Mouse (Mus musculus): Measurements from ENCODE around the gene Olfr1313. TPM values are rescaled to one million over a fixed set of nuclear protein-coding genes. Genes with fewer than 3 reads are reported as not detected.

Gene Olfr1313
- polyA plus RNA-seq (2012; rRNA removed): not detected in 2 replicates

DNA sequence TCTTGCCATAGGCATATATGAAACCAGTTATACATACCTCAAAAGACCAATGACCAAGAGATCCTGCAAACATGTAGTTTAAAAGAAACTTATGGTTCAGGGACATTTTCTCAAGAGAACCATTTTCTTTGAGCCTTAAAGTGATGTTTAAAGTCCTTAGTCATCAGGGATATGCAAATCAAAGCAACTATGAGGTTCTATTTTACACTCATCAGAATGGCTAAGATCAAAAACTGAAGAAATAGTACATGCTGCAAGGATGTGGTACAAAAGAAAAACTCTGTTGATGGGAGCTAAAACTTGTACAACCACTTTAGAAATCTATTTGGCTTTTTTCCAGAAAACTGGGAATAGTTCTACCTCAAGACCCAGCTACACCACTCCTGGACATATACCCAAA lies at the start of gene Olfr1313:
Gene Olfr1313, minus strand, starts transcription at position 101 of the 400 bp plus-strand sequence.

DNA sequence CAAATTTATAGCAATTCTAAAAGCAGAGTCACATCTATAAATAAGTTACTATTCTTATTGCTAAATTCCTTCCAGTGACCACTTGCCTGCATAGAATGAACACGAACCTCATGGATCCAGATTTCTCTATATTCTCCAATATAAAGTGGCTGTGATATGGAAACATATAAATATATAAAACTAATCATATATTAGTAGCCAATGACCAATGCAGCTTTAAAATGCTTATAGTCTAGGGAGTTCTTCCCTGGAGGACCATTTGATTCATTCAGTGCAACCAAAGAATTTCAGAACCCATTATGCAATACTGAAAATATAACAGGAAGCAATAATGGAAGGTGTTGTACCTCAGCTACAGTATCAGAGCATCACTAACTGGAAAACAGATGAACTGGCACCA lies 37.7 kb upstream of the Olfr1313 start, which contains the start of gene Olfr1315-ps1:
Gene Olfr1315-ps1, minus strand, starts transcription at position 101 of the 400 bp plus-strand sequence.

DNA sequence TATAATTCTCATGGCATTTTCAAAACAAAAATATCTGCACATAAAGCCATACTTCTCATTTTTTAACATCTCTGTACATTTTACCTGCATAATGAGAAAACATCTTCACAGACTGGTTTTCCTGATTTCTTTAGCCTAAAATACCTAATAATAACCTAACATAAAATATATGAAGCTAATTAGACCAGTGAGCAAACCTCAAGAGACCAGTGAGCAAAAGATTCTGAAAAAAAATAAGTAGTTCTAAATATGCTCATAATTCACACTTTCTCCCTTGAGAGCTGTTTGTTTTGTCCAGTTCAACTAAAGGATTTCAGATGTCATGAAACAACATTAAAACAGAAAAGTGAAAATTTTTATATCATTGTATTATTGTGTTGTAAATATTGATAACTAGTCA lies 19.0 kb upstream of the Olfr1313 start, which contains the start of gene Olfr1314:
Gene Olfr1314, minus strand, starts transcription at position 101 of the 400 bp plus-strand sequence.

DNA sequence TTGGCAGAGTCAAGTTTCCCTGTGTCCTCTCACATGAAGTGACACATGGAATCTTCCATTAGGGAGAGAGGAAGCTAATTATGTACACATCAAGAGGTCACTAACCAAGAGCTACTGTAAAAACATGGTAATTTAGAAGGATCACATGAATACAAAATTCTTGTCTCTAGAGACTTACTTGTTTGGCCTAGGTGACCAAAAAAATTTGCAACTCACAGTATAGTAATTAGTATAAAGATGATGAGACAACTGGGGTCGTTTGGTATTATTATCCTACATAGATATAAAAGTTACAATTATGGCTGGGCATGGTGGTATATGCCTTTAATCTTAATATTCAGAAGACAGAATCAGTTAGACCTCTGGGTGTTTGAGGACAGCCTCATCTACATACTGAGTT lies 27.5 kb downstream of the Olfr1313 start, which contains the start of gene Olfr1312:
Gene Olfr1312, minus strand, starts transcription at position 101 of the 400 bp plus-strand sequence.

DNA sequence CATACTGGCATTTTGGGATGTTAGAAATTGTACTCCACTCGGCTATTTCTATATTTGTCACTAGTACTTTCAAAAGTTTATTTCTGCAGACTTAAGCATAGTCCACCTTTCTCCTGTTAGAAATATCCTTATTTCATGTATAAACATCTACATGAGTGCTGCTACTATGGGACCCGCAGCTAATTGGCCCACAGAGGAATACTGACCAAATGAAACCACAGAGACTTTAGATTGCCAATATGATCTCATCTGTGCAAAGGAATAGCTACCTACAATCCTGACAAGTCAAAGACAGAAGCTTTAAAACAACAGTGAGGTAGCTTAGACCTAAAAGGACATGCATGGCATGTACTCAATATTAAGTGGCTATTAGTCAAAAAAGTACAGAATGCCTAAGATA lies 53.3 kb downstream of the Olfr1313 start, which contains the start of gene Olfr1311:
Gene Olfr1311, minus strand, starts transcription at position 101 of the 400 bp plus-strand sequence.

Other genes with a start within 250 kb of the Olfr1313 start
- not detected in 2 replicates for gene Olfr1305, start 200.7 kb downstream of the Olfr1313 start, polyA plus RNA-seq (2012; rRNA removed)
- not detected in 2 replicates for gene Olfr1306, start 161.6 kb downstream of the Olfr1313 start, polyA plus RNA-seq (2012; rRNA removed)
- gene Olfr1307, start 128.4 kb downstream of the Olfr1313 start, polyA plus RNA-seq (2012; rRNA removed): not detected in 2 replicates
- gene Olfr1308, start 112.9 kb downstream of the Olfr1313 start, polyA plus RNA-seq (2012; rRNA removed): not detected in 2 replicates
- gene Olfr1309, start 87.6 kb downstream of the Olfr1313 start, polyA plus RNA-seq (2012; rRNA removed): not detected in 2 replicates
- not detected in 2 replicates for gene Olfr1310, start 65.1 kb downstream of the Olfr1313 start, polyA plus RNA-seq (2012; rRNA removed)
- not detected in 2 replicates for gene Olfr1311, start 53.4 kb downstream of the Olfr1313 start, polyA plus RNA-seq (2012; rRNA removed)
- gene Olfr1312, start 27.6 kb downstream of the Olfr1313 start, polyA plus RNA-seq (2012; rRNA removed): not detected in 2 replicates
- 0.05 TPM in 1 of 2 replicates, not detected in the other for gene Olfr1314, start 18.9 kb upstream of the Olfr1313 start, polyA plus RNA-seq (2012; rRNA removed)
- not detected in 2 replicates for gene Olfr1315-ps1, start 37.6 kb upstream of the Olfr1313 start, polyA plus RNA-seq (2012; rRNA removed)
- gene Olfr1316, start 57.1 kb upstream of the Olfr1313 start, polyA plus RNA-seq (2012; rRNA removed): 0.01 TPM in 1 of 2 replicates, not detected in the other
- not detected in 2 replicates for gene Olfr1317, start 62.5 kb upstream of the Olfr1313 start, polyA plus RNA-seq (2012; rRNA removed)
- gene Olfr1318, start 76.4 kb upstream of the Olfr1313 start, polyA plus RNA-seq (2012; rRNA removed): not detected in 2 replicates
- 65.1 and 67.0 TPM in 2 replicates for gene Lpcat4, start 161.6 kb upstream of the Olfr1313 start, polyA plus RNA-seq (2012; rRNA removed)
- gene Nutm1, start 181.4 kb upstream of the Olfr1313 start, polyA plus RNA-seq (2012; rRNA removed): not detected in 2 replicates
- 162 and 164 TPM in 2 replicates for gene Nop10, start 184.1 kb upstream of the Olfr1313 start, polyA plus RNA-seq (2012; rRNA removed)
- 60.9 and 61.4 TPM in 2 replicates for gene Slc12a6, start 188.0 kb upstream of the Olfr1313 start, polyA plus RNA-seq (2012; rRNA removed)
- 0.05 TPM in 1 of 2 replicates, not detected in the other for gene Gm21985, start 188.5 kb upstream of the Olfr1313 start, polyA plus RNA-seq (2012; rRNA removed)

Data from central nervous system, embryonic 18 days (tissue).